Comparison of ENCODE assay signal across 10 mouse cellular contexts in genomic region chr1:161750471-161751041, GRCm38 (mm10). TPM values are rescaled to one million over a fixed set of nuclear protein-coding genes. Genes with fewer than 3 reads are reported as not detected.
DNase-seq lines count a peak whose midpoint lies in the region; ATAC-seq and TF ChIP-seq lines count a peak whose summit lies in the region.
"Had no signal": no experiment of that assay in that cellular context is flagged by ENCODE, and none has a peak within 500 bp of the region (broad histone marks: within the 10 kb centered on the region; RNA-seq: fewer than 3 reads in every experiment).

No protein-coding gene starts in this region.

- no peaks in the 10 kb centered on the region for H3K4me1 ChIP-seq in midbrain, embryonic 11.5 days (ENCODE audit: control insufficient read depth, insufficient read depth, low read length)
- H3K4me1 ChIP-seq in midbrain, postnatal 0 days (ENCODE audit: insufficient read depth, low read length), result no peaks in the 10 kb centered on the region
- no peaks in the 10 kb centered on the region; the same call in 1 of the 2 replicates for H3K4me1 ChIP-seq in liver, adult 2 months (ENCODE audit: control insufficient read depth, insufficient read depth, low read length)

- no peak overlapping the region for H3K4me3 ChIP-seq in midbrain, embryonic 11.5 days (ENCODE audit: low read depth, low read length)
- H3K4me3 ChIP-seq in midbrain, postnatal 0 days (ENCODE audit: low read depth, low read length), result no peak overlapping the region
- no peak overlapping the region for H3K4me3 ChIP-seq in liver, adult 2 months (ENCODE audit: insufficient read depth, low read depth, low read length)

- no peaks in the 10 kb centered on the region for H3K79me2 ChIP-seq in liver, adult 2 months (ENCODE audit: control insufficient read depth, insufficient read depth, low read length)

- H3K4me2 ChIP-seq in midbrain, embryonic 11.5 days, result no peak overlapping the region
- no peak overlapping the region for H3K4me2 ChIP-seq in midbrain, postnatal 0 days (ENCODE audit: low read depth, low read length, poor library complexity, severe bottlenecking)

- 77% methylated on average over 8 of the region's 8 CpGs for WGBS in midbrain, embryonic 11.5 days
- WGBS in midbrain, postnatal 0 days, result 80% methylated on average over 8 of the region's 8 CpGs
- WGBS in liver, adult 2 months, result 32% methylated on average over 8 of the region's 8 CpGs

- H3K27ac ChIP-seq in midbrain, embryonic 11.5 days (ENCODE audit: low read depth, low read length), result no peak overlapping the region
- H3K27ac ChIP-seq in midbrain, postnatal 0 days (ENCODE audit: low read depth, low read length), result no peak overlapping the region
- no peak overlapping the region for H3K27ac ChIP-seq in liver, adult 2 months (replicated peaks; ENCODE audit: insufficient read depth, low read depth, low read length)

- no peak for TF ChIP-seq POLR2A in liver, adult 2 months (IDR thresholded peaks at IDR 0.05; ENCODE audit: extremely low read depth, insufficient read depth, low read length)

- no peaks in the 10 kb centered on the region for H3K36me3 ChIP-seq in midbrain, embryonic 11.5 days (ENCODE audit: control insufficient read depth, insufficient read depth, low read length)
- no peaks in the 10 kb centered on the region for H3K36me3 ChIP-seq in midbrain, postnatal 0 days (ENCODE audit: insufficient read depth, low read length)
- H3K36me3 ChIP-seq in liver, adult 2 months (ENCODE audit: control insufficient read depth, insufficient read depth, low read length), result no peaks in the 10 kb centered on the region

- no peaks in the 10 kb centered on the region for H3K27me3 ChIP-seq in midbrain, embryonic 11.5 days (ENCODE audit: control insufficient read depth, insufficient read depth, low read length)
- no peaks in the 10 kb centered on the region for H3K27me3 ChIP-seq in midbrain, postnatal 0 days (ENCODE audit: insufficient read depth, low read length)
- no peaks in the 10 kb centered on the region for H3K27me3 ChIP-seq in liver, adult 2 months (ENCODE audit: control insufficient read depth, insufficient read depth, low read length)

- H3K9me3 ChIP-seq in midbrain, embryonic 11.5 days (ENCODE audit: control insufficient read depth, low read length), result no peaks in the 10 kb centered on the region
- no peaks in the 10 kb centered on the region for H3K9me3 ChIP-seq in midbrain, postnatal 0 days (ENCODE audit: low read length)

- DNase-seq in midbrain, embryonic 11.5 days (ENCODE audit: low spot score, missing footprints), result peak; percentile 73
- no peak for DNase-seq in midbrain, postnatal 0 days (ENCODE audit: low spot score)
- peak; percentile 82 for DNase-seq in liver, adult 2 months (ENCODE audit: extremely low read depth, low read depth, low spot score)
- peak; percentile 68 for DNase-seq in naive thymus-derived CD4-positive, alpha-beta T cell, adult 2 months (ENCODE audit: low read depth)
- no peak for DNase-seq in cerebellum, postnatal 14 days
- DNase-seq in cerebellum, postnatal 4 days (ENCODE audit: low spot score in 2 of 2), result no peak
- DNase-seq: cerebellum, postnatal 25 days had no signal

- ATAC-seq in midbrain, embryonic 11.5 days (ENCODE audit: low FRiP score), result no peak
- ATAC-seq in midbrain, postnatal 0 days (ENCODE audit: low FRiP score), result no peak
- peak; percentile 64 for ATAC-seq in activated CD4-positive, CD25-positive, alpha-beta regulatory T cell, adult 4 months

- no peak for TF ChIP-seq CTCF in midbrain, postnatal 0 days (IDR thresholded peaks at IDR 0.05)
- no peak for TF ChIP-seq CTCF in liver, adult 2 months (IDR thresholded peaks at IDR 0.05; ENCODE audit: low read depth, low read length)

- no peak overlapping the region for H3K9ac ChIP-seq in midbrain, embryonic 11.5 days (ENCODE audit: low read length)
- no peak overlapping the region for H3K9ac ChIP-seq in midbrain, postnatal 0 days (replicated peaks; ENCODE audit: low read length, poor library complexity, severe bottlenecking)
- H3K9ac ChIP-seq in liver, adult 2 months (ENCODE audit: low read depth, low read length), result no peak overlapping the region

RNA-seq across cellular contexts. Expression of gene Fasl, which starts 37.7 kb away (rescaled TPM):
- polyA plus RNA-seq in midbrain, embryonic 11.5 days (2014; fragmentation: Nextera tagmentation; extraction: Ambion mirVana), result 0.12 and 0.30 TPM in 2 replicates
- total RNA-seq in midbrain, postnatal 0 days (2014; rRNA removed), result 0.05 TPM in 1 of 2 replicates, not detected in the other
- polyA plus RNA-seq in midbrain, postnatal 0 days (2015; fragmentation: Nextera tagmentation; extraction: Ambion mirVana), result 0.32 and 0.46 TPM in 2 replicates
- polyA plus RNA-seq in activated CD4-positive, CD25-positive, alpha-beta regulatory T cell, adult 4 months (2017; shearing (Covaris generic)), result 10 to 100 TPM; 11.3 to 16.4 TPM
- total RNA-seq in liver, adult 2 months (2014; rRNA removed), result 0.20 and 0.28 TPM in 2 replicates
- polyA plus RNA-seq in liver, adult 2 months (2012; rRNA removed), result 0.12 TPM in 2 replicates
- polyA plus RNA-seq: hindbrain, embryonic 11.5 days; limb, embryonic 11.5 days had no signal

Comparison
In these comparisons a context has a peak if more than half of its experiments do, and no peak if none do; other contexts are left out.
1. DNase-seq: peak in midbrain, embryonic 11.5 days (single experiment), liver, adult 2 months (single experiment) and naive thymus-derived CD4-positive, alpha-beta T cell, adult 2 months (single experiment); none in midbrain, postnatal 0 days (single experiment), cerebellum, postnatal 14 days (0 of 2) and cerebellum, postnatal 4 days (0 of 2).